Mouse (Mus musculus) embryonic facial prominence, embryonic 11.5 days (tissue): Measurements from ENCODE around the gene Prkd3. TPM values are rescaled to one million over a fixed set of nuclear protein-coding genes. Genes with fewer than 3 reads are reported as not detected.
A peak's percentile ranks its signal among the peaks of the same experiment; 100 is the strongest.

ENCODE experiments used
- ATAC-seq: fragments of 200-750 bp; cut with Nextera tagmentation; replicated peaks from 2 replicates; pipeline ENCODE4 v1.8.0; 2017; ENCODE audit warnings: low read depth; ENCODE audit not compliant: insufficient number of reproducible peaks, low FRiP score, low TSS enrichment
- DNase-seq: peaks from one replicate; pipeline ENCODE4 v3.0.0-alpha.2; 2015; ENCODE audit warnings: low spot score
- H3K27ac ChIP-seq: fragments of 300-500 bp; sonication (generic); replicated peaks from 2 replicates; pipeline ENCODE4 v1.5.1; 2014; ENCODE audit warnings: mild to moderate bottlenecking, low read depth, low read length, control low read depth
- H3K27me3 ChIP-seq: fragments of 300-500 bp; sonication (generic); 2 replicates; pipeline ENCODE4 v1.6.1; 2014; ENCODE audit warnings: mild to moderate bottlenecking, low read length, moderate library complexity, mixed read lengths; ENCODE audit not compliant: control insufficient read depth, insufficient read depth
- H3K36me3 ChIP-seq: fragments of 300-500 bp; sonication (generic); replicated peaks from 2 replicates; pipeline ENCODE4 v1.6.1; 2014; ENCODE audit warnings: low read depth, mild to moderate bottlenecking, low read length, moderate library complexity, mixed read lengths; ENCODE audit not compliant: control insufficient read depth, insufficient read depth
- H3K4me1 ChIP-seq: fragments of 300-500 bp; sonication (generic); 2 replicates; pipeline ENCODE4 v1.6.1; 2014; ENCODE audit warnings: low read length, mixed read lengths; ENCODE audit not compliant: control insufficient read depth, insufficient read depth
- H3K4me2 ChIP-seq: fragments of 300-500 bp; sonication (generic); 2 replicates; pipeline ENCODE4 v1.6.1; 2014; ENCODE audit warnings: low read depth, mild to moderate bottlenecking, control low read depth, low read length, moderate library complexity
- H3K4me3 ChIP-seq: fragments of 300-500 bp; sonication (generic); 2 replicates; pipeline ENCODE4 v1.5.1; 2014; ENCODE audit warnings: low read depth, low read length, control low read depth
- H3K9ac ChIP-seq: fragments of 300-500 bp; sonication (generic); replicated peaks from 2 replicates; pipeline ENCODE4 v1.6.1; 2014; ENCODE audit warnings: mild to moderate bottlenecking, control low read depth, low read length
- H3K9me3 ChIP-seq: fragments of 300-500 bp; sonication (generic); replicated peaks from 2 replicates; pipeline ENCODE4 v1.6.1; 2016; ENCODE audit warnings: mild to moderate bottlenecking, low read length, inconsistent platforms, mixed read lengths; ENCODE audit not compliant: control insufficient read depth
- WGBS: fragments of 180-500 bp; shearing (Covaris S2); extraction: QIAGEN DNeasy Blood & Tissue Kit; methylation state at CpG from one replicate; pipeline ENCODE4 v1.1.7; 2014; 5-methylcytosine and 5-hydroxymethylcytosine counted together
- polyA plus RNA-seq: library from polyadenylated mRNA; unstranded; fragments of >200 nt; fragmentation: Nextera tagmentation; extraction: Ambion mirVana; gene quantifications from 2 replicates; pipeline ENCODE4 v1.2.1, GENCODE M21; 2014

Gene Prkd3
- polyA plus RNA-seq, 1 experiment from 2014 or later: 58.7 TPM

DNA sequence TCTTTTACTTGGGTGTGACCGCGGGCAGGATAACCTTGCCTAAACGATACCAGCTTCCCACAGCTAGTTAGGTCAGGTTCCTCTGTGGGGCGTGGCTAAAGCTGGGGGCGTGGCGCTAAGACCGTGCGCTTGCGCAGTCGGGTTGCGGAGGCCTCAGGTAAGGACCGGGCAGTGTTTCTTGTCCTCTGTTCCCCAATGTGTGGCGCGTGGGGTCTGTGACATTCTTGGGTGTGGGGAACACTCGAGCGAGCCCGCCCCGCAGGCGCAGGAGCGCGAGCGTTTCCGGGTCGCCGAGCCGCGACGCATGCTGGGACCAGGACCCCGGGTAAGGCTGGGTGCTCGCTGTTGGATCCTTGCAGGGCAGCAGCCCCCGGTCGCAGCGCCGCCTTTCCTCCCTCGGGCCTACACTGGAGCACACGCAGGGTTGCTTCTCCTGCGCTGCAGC, 104.2 kb downstream of the Prkd3 start, which contains the start of gene Cebpzos:
Gene Cebpzos (plus strand): TSS at position 132 of the 445 bp plus-strand sequence.
- H3K36me3 ChIP-seq: peaks cover 4% of the 10 kb centered on the region
- peak within 1 kb of the TSS; percentile 76 for H3K27ac ChIP-seq
- no peaks in the 10 kb centered on the region for H3K9me3 ChIP-seq
- H3K4me1 ChIP-seq: no peaks in the 10 kb centered on the region; the same call in 1 of the 2 replicates
- peak within 1 kb of the TSS; percentile 63 for H3K4me2 ChIP-seq
- H3K4me3 ChIP-seq: peak within 1 kb of the TSS; percentile 58
- peak within 1 kb of the TSS; percentile 77 for H3K9ac ChIP-seq
- DNase-seq (peak; percentile 92), ATAC-seq (peak; percentile 94)
- WGBS: under 1% methylated on average over 37 of the region's 37 CpGs
- H3K27me3 ChIP-seq: no peaks in the 10 kb centered on the region

GRCm38 (mm10) chr17:78915772-78916171, 104.8 kb downstream of the Prkd3 start:
- Histone ChIP-seq H3K27ac (no peak overlapping the region), H3K36me3 (peaks cover 4% of the 10 kb centered on the region), H3K27me3 (no peaks in the 10 kb centered on the region), H3K4me2 (peak overlapping the region; percentile 63), H3K4me3 (peak overlapping the region; percentile 58), H3K9ac (no peak overlapping the region; the same call in 1 of the 2 replicates), H3K4me1 (no peaks in the 10 kb centered on the region; the same call in 1 of the 2 replicates), H3K9me3 (no peaks in the 10 kb centered on the region)
- ATAC-seq: no peak
- DNase-seq: peak; percentile 14
- 54% methylated on average over 6 of the region's 6 CpGs for WGBS

- H3K36me3 ChIP-seq: no peaks in the 10 kb centered on the region
- H3K4me1 ChIP-seq: no peaks in the 10 kb centered on the region; the same call in 1 of the 2 replicates
- WGBS: 67% methylated on average over 3 of the region's 3 CpGs
- no peak for ATAC-seq
- H3K4me2 ChIP-seq: no peak overlapping the region
- no peak overlapping the region for H3K9ac ChIP-seq
- DNase-seq: no peak
- no peaks in the 10 kb centered on the region for H3K27me3 ChIP-seq
- no peaks in the 10 kb centered on the region for H3K9me3 ChIP-seq
- no peak overlapping the region for H3K27ac ChIP-seq
- no peak overlapping the region for H3K4me3 ChIP-seq
Observed at GRCm38 (mm10) chr17:78913921-78914320, 106.7 kb downstream of the Prkd3 start.

DNA sequence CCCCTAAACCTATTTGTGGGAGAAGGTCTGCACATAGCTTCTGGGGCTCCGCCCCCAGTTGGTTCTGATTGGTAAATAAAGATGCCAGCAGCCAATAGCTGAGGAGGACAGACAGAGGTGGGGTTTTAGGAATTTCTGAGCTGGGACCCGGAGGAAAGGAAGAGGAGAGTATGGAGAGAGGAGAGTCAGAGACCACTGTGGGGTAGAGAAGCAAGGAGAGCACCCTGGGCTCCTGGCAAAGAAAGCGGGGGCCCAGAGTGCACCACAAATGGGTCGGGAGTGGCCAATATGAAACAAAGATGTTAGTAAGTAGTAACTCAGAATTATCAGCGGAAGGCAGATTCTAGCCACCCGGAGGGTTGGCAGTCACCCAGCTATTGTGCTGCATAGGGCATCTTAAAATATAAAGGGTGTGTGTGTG, 107.7 kb downstream of the Prkd3 start:
- Histone ChIP-seq H3K9ac (no peak overlapping the region), H3K4me2 (0 out of 2 replicates have a peak overlapping the region, but pooled peaks have one; percentile 1), H3K27me3 (no peaks in the 10 kb centered on the region), H3K4me1 (no peaks in the 10 kb centered on the region; the same call in 1 of the 2 replicates), H3K4me3 (peak overlapping the region; percentile 23; the same call in 1 of the 2 replicates), H3K36me3 (no peaks in the 10 kb centered on the region), H3K9me3 (no peaks in the 10 kb centered on the region), H3K27ac (no peak overlapping the region)
- ATAC-seq (no peak; the same call in 1 of the 2 replicates), DNase-seq (peak; percentile 60)
- WGBS: 30% methylated on average over 6 of the region's 6 CpGs

DNA sequence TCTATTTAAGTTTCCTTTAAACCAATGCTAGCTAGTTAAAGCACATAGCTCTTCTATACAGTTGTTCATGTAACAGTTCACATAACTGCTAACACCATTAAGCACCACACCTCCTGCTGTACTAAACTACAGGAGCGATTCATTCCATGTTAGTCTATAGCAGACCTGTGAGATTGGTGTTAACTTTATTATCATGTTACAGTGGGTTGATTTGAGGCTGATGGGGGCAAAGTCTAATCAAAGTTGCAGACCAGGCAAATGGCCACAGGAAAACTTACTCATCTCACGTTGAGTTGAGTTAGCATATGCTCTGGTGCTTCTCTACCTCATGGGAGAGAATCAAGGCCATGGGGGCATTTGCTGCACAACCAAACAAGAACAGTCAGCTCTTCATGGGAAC, 111.2 kb downstream of the Prkd3 start:
- Histone ChIP-seq H3K36me3 (no peaks in the 10 kb centered on the region), H3K4me1 (no peaks in the 10 kb centered on the region), H3K27me3 (no peaks in the 10 kb centered on the region), H3K27ac (no peak overlapping the region), H3K4me3 (no peak overlapping the region), H3K9me3 (no peaks in the 10 kb centered on the region), H3K4me2 (no peak overlapping the region), H3K9ac (no peak overlapping the region)
- ATAC-seq (no peak), DNase-seq (no peak)
- 77% methylated on average over 2 of the region's 2 CpGs for WGBS

DNA sequence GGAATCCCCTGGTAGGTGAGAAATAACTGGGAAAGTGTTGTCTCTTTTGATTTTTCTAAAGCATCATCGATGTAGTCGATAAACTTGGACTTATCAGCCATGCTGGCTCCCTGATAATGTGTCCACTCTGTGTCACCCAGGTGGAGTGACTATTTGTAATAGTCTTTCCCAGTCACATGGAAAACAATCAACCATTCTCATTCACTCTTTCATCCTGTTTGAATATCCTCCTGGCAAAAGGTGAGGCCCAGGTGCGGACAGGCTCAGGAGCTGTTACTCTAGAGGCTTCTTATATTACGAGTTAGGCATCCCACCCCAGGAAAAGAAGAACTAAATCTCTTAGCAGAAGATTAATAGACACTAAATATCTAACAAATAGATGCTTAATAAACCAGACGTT, 113.7 kb downstream of the Prkd3 start, which contains the start of gene Sult6b1:
Gene Sult6b1 (minus strand): TSS at position 101 of the 400 bp plus-strand sequence.
- Histone ChIP-seq H3K27me3 (no peaks in the 10 kb centered on the region), H3K4me2 (no peak within 1 kb of the TSS), H3K9ac (no peak within 1 kb of the TSS), H3K9me3 (no peaks in the 10 kb centered on the region), H3K4me3 (no peak within 1 kb of the TSS), H3K36me3 (no peaks in the 10 kb centered on the region), H3K4me1 (no peaks in the 10 kb centered on the region), H3K27ac (no peak within 1 kb of the TSS)
- no peak for DNase-seq
- WGBS: 82% methylated on average over 5 of the region's 5 CpGs
- no peak for ATAC-seq

DNA sequence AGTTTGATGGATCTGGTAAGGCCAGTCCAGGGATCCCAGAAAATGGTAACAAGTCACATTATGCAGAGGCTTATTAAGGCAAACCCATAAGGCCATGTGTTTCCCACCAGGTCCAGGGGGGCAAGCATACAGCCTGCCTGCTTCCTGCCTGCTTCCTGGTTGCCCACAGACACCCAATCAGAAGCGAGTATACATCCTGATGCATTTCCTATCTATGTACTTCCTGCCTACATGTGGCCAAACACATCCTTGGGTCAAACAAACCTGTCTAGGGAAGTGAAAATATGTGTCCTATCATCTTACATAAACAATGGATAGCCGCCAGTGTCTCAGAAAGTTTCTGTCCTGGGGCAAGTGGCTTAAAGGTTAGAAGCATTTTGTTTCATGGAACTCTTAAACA, 117.5 kb downstream of the Prkd3 start:
- Histone ChIP-seq H3K4me1 (no peaks in the 10 kb centered on the region), H3K27me3 (no peaks in the 10 kb centered on the region), H3K36me3 (no peaks in the 10 kb centered on the region), H3K9ac (no peak overlapping the region), H3K27ac (no peak overlapping the region), H3K4me3 (no peak overlapping the region), H3K4me2 (no peak overlapping the region), H3K9me3 (no peaks in the 10 kb centered on the region)
- DNase-seq (no peak), ATAC-seq (no peak)
- WGBS: 88% methylated on average over 2 of the region's 2 CpGs
